Mouse (Mus musculus): ENCODE measurements around the gene Bloc1s4.

GRCm38 (mm10) chr5:36786052-36786451, 37.6 kb upstream of the Bloc1s4 start:
- TF ChIP-seq CTCF (IDR thresholded peaks at IDR 0.05; ENCODE audit: control insufficient read depth, insufficient read depth, insufficient read length) (no peak), MAX (IDR thresholded peaks at IDR 0.05) (no peak), USF1 (IDR thresholded peaks at IDR 0.05; ENCODE audit: low read depth) (no peak), FOSL1 (IDR thresholded peaks at IDR 0.05; ENCODE audit: insufficient read depth, low read length, poor library complexity, severe bottlenecking) (no peak), CEBPB (IDR thresholded peaks at IDR 0.05; ENCODE audit: low read depth) (no peak), MYOD1 (IDR thresholded peaks at IDR 0.05; ENCODE audit: control insufficient read depth, insufficient read length, low read depth) (no peak)
